7 mouse cellular contexts compared by ENCODE assay signal in genomic region chr9:117018301-117018700, GRCm38 (mm10).
DNase-seq lines count a peak whose midpoint lies in the region; ATAC-seq lines count a peak whose summit lies in the region.

No protein-coding gene starts in this region.

- WGBS in hindbrain, embryonic 13.5 days, result 47% methylated on average over 12 of the region's 12 CpGs
- WGBS in hindbrain, embryonic 11.5 days, result 56% methylated on average over 12 of the region's 12 CpGs
- WGBS in embryonic facial prominence, embryonic 12.5 days, result 37% methylated on average over 12 of the region's 12 CpGs
- WGBS in limb, embryonic 10.5 days, result 63% methylated on average over 12 of the region's 12 CpGs
- WGBS in neural tube, embryonic 15.5 days, result 39% methylated on average over 12 of the region's 12 CpGs

- DNase-seq in hindbrain, embryonic 11.5 days (ENCODE audit: low spot score), result no peak
- DNase-seq in limb, embryonic 10.5 days (ENCODE audit: low spot score), result peak; percentile 23
- no peak for DNase-seq in urinary bladder, postnatal 25 days (ENCODE audit: low spot score)
- DNase-seq in retina, embryonic 14.5 days (ENCODE audit: low spot score), result no peak

- peaks cover 12% of the 10 kb centered on the region for H3K4me1 ChIP-seq in hindbrain, embryonic 13.5 days (replicated peaks)
- no peaks in the 10 kb centered on the region; the same call in 1 of the 2 replicates for H3K4me1 ChIP-seq in hindbrain, embryonic 11.5 days (replicated peaks; ENCODE audit: control insufficient read depth, insufficient read depth, low read length)
- peaks cover 17% of the 10 kb centered on the region for H3K4me1 ChIP-seq in embryonic facial prominence, embryonic 12.5 days
- H3K4me1 ChIP-seq in limb, embryonic 10.5 days, result peaks cover 14% of the 10 kb centered on the region
- H3K4me1 ChIP-seq in neural tube, embryonic 15.5 days, result peaks cover 12% of the 10 kb centered on the region

- H3K9me3 ChIP-seq in hindbrain, embryonic 13.5 days, result no peaks in the 10 kb centered on the region
- H3K9me3 ChIP-seq in hindbrain, embryonic 11.5 days (ENCODE audit: control insufficient read depth, low read length), result no peaks in the 10 kb centered on the region
- H3K9me3 ChIP-seq in embryonic facial prominence, embryonic 12.5 days, result no peaks in the 10 kb centered on the region
- no peaks in the 10 kb centered on the region for H3K9me3 ChIP-seq in limb, embryonic 10.5 days (replicated peaks)
- H3K9me3 ChIP-seq in neural tube, embryonic 15.5 days (replicated peaks), result no peaks in the 10 kb centered on the region

- no peak overlapping the region for H3K4me2 ChIP-seq in hindbrain, embryonic 13.5 days
- H3K4me2 ChIP-seq in hindbrain, embryonic 11.5 days (replicated peaks; ENCODE audit: low read depth, low read length), result no peak overlapping the region
- H3K4me2 ChIP-seq in embryonic facial prominence, embryonic 12.5 days (replicated peaks), result no peak overlapping the region
- H3K4me2 ChIP-seq in neural tube, embryonic 15.5 days, result 0 out of 2 replicates have a peak overlapping the region, but pooled peaks have one; percentile 3

- H3K4me3 ChIP-seq in hindbrain, embryonic 13.5 days, result no peak overlapping the region
- no peak overlapping the region for H3K4me3 ChIP-seq in hindbrain, embryonic 11.5 days (ENCODE audit: low read depth, low read length)
- H3K4me3 ChIP-seq in embryonic facial prominence, embryonic 12.5 days, result no peak overlapping the region
- no peak overlapping the region for H3K4me3 ChIP-seq in limb, embryonic 10.5 days
- H3K4me3 ChIP-seq in neural tube, embryonic 15.5 days (replicated peaks), result no peak overlapping the region

- no peaks in the 10 kb centered on the region for H3K36me3 ChIP-seq in hindbrain, embryonic 13.5 days
- H3K36me3 ChIP-seq in hindbrain, embryonic 11.5 days (ENCODE audit: control insufficient read depth, insufficient read depth, low read length), result no peaks in the 10 kb centered on the region
- H3K36me3 ChIP-seq in embryonic facial prominence, embryonic 12.5 days, result no peaks in the 10 kb centered on the region
- H3K36me3 ChIP-seq in limb, embryonic 10.5 days, result no peaks in the 10 kb centered on the region
- no peaks in the 10 kb centered on the region for H3K36me3 ChIP-seq in neural tube, embryonic 15.5 days

- peak overlapping the region; percentile 63; the same call in 1 of the 2 replicates for H3K27ac ChIP-seq in hindbrain, embryonic 13.5 days
- no peak overlapping the region for H3K27ac ChIP-seq in hindbrain, embryonic 11.5 days (ENCODE audit: low read depth, low read length)
- peak overlapping the region; percentile 31; the same call in 1 of the 2 replicates for H3K27ac ChIP-seq in embryonic facial prominence, embryonic 12.5 days
- H3K27ac ChIP-seq in limb, embryonic 10.5 days, result peak overlapping the region; percentile 26; the same call in 1 of the 2 replicates
- H3K27ac ChIP-seq in neural tube, embryonic 15.5 days (replicated peaks), result peak overlapping the region; percentile 24

- ATAC-seq in hindbrain, embryonic 13.5 days (ENCODE audit: low FRiP score), result no peak
- no peak for ATAC-seq in hindbrain, embryonic 11.5 days (ENCODE audit: low FRiP score)
- no peak for ATAC-seq in embryonic facial prominence, embryonic 12.5 days (ENCODE audit: insufficient number of reproducible peaks, insufficient read depth, low FRiP score, low TSS enrichment)
- no peak for ATAC-seq in neural tube, embryonic 15.5 days (ENCODE audit: low FRiP score)

- peak overlapping the region; percentile 49 for H3K9ac ChIP-seq in hindbrain, embryonic 13.5 days
- no peak overlapping the region for H3K9ac ChIP-seq in hindbrain, embryonic 11.5 days (ENCODE audit: low read depth, low read length)
- H3K9ac ChIP-seq in embryonic facial prominence, embryonic 12.5 days, result no peak overlapping the region
- no peak overlapping the region for H3K9ac ChIP-seq in neural tube, embryonic 15.5 days (replicated peaks)

- no peaks in the 10 kb centered on the region for H3K27me3 ChIP-seq in hindbrain, embryonic 13.5 days
- H3K27me3 ChIP-seq in hindbrain, embryonic 11.5 days (ENCODE audit: control insufficient read depth, insufficient read depth, low read length), result no peaks in the 10 kb centered on the region
- H3K27me3 ChIP-seq in embryonic facial prominence, embryonic 12.5 days, result no peaks in the 10 kb centered on the region
- no peaks in the 10 kb centered on the region for H3K27me3 ChIP-seq in limb, embryonic 10.5 days (ENCODE audit: low read depth, poor library complexity, severe bottlenecking)
- no peaks in the 10 kb centered on the region for H3K27me3 ChIP-seq in neural tube, embryonic 15.5 days (replicated peaks)
